Mouse (Mus musculus): ENCODE data around the gene Nkain1. TPM values are rescaled to one million over a fixed set of nuclear protein-coding genes. Genes with fewer than 3 reads are reported as not detected.

Gene Nkain1
- polyA plus RNA-seq, 1 experiment, result 19.6 TPM

DNA sequence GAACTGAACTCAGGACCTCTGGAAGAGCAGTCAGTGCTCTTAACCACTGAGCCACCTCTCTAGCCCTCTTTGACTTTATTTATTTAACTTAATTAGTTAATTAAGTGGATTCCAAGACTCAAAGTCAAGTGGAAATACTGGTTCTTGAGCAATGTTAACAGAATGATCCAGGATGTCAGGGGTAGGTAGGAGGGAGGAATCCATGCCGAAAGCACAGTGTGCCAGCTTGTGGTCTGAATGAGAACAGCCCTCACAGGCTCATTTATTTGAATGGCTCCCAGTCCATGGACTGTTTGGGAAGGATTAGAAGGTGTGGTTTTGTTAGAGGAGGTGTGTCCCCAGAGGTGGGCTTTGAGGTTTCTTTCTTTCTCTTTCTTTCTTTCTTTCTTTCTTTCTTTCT, 46.2 kb downstream of the Nkain1 start:
- Histone ChIP-seq H3K36me3 (ENCODE audit: control insufficient read depth, insufficient read depth) (no peaks in the 10 kb centered on the region), H3K4me3 (no peak overlapping the region), H3ac (ENCODE audit: control insufficient read depth, insufficient read length) (no peak overlapping the region), H3K27me3 (ENCODE audit: control insufficient read depth, insufficient read depth, insufficient read length) (no peaks in the 10 kb centered on the region), H3K79me2 (ENCODE audit: control insufficient read depth, insufficient read depth) (no peaks in the 10 kb centered on the region), H3K4me2 (ENCODE audit: low read depth) (no peak overlapping the region)
- TF ChIP-seq MAX (IDR thresholded peaks at IDR 0.05; ENCODE audit: low read depth), result no peak
- TF ChIP-seq SRF (IDR thresholded peaks at IDR 0.05; ENCODE audit: control insufficient read depth, insufficient read length, low read depth), result no peak
- no peak for TF ChIP-seq TCF3 (IDR thresholded peaks at IDR 0.05; ENCODE audit: insufficient read length, low read depth)
- no peak for TF ChIP-seq POLR2AphosphoS2 (IDR thresholded peaks at IDR 0.05; ENCODE audit: insufficient read length, low read depth)
- TF ChIP-seq USF1 (IDR thresholded peaks at IDR 0.05; ENCODE audit: low read depth), result no peak

DNA sequence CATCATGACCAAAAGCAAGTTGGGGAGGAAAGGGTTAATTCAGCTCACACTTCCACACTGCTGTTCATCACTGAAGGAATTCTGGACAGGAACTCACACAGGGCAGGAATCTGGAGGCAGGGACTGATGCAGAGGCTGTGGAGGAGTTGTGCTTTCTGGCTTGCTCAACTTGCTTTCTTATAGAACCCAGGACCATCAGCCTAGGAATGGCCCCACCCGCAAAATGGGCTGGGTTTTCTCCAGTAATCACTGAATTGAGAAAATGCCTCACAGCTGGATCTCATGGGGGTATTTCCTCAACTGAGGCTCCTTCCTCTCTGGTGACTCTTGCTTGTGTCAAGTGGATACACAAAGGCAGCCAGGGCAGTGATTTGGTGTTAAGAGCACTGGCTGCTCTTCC, 48.9 kb downstream of the Nkain1 start:
- no peak for TF ChIP-seq REST (IDR thresholded peaks at IDR 0.05; ENCODE audit: insufficient read depth, insufficient read length)
- no peak for TF ChIP-seq TCF3 (IDR thresholded peaks at IDR 0.05; ENCODE audit: insufficient read length, low read depth)
- TF ChIP-seq MAX (IDR thresholded peaks at IDR 0.05; ENCODE audit: low read depth), result no peak
- TF ChIP-seq SRF (IDR thresholded peaks at IDR 0.05; ENCODE audit: control insufficient read depth, insufficient read length, low read depth), result no peak
- no peak for TF ChIP-seq POLR2A (IDR thresholded peaks at IDR 0.05; ENCODE audit: insufficient read length, low read depth)
- TF ChIP-seq MYOD1 (IDR thresholded peaks at IDR 0.05; ENCODE audit: control insufficient read depth in 1 of 3, insufficient read length in 2 of 3, low read depth in 2 of 3), result no peak
- TF ChIP-seq E2F4 (IDR thresholded peaks at IDR 0.05; ENCODE audit: insufficient read depth), result no peak
- no peak for TF ChIP-seq TCF12 (IDR thresholded peaks at IDR 0.05; ENCODE audit: insufficient read depth, poor library complexity, severe bottlenecking)
- no peak for TF ChIP-seq USF1 (IDR thresholded peaks at IDR 0.05; ENCODE audit: low read depth)
- TF ChIP-seq POLR2AphosphoS2 (IDR thresholded peaks at IDR 0.05; ENCODE audit: insufficient read length, low read depth), result no peak
- TF ChIP-seq CEBPB (IDR thresholded peaks at IDR 0.05; ENCODE audit: insufficient read depth, poor library complexity, severe bottlenecking), result no peak
- TF ChIP-seq MYOG (IDR thresholded peaks at IDR 0.05; ENCODE audit: control insufficient read depth in 1 of 3, insufficient read depth in 1 of 3, insufficient read length in 2 of 3, low read depth in 2 of 3), result no peak
- H3K79me2 ChIP-seq (ENCODE audit: control insufficient read depth, insufficient read depth), result no peaks in the 10 kb centered on the region
- H3K4me3 ChIP-seq, result no peak overlapping the region
- no peaks in the 10 kb centered on the region for H3K27me3 ChIP-seq (ENCODE audit: control insufficient read depth, insufficient read depth, insufficient read length)
- H3K4me2 ChIP-seq (ENCODE audit: low read depth), result no peak overlapping the region
- H3K36me3 ChIP-seq (ENCODE audit: control insufficient read depth, insufficient read depth), result no peaks in the 10 kb centered on the region
- H3ac ChIP-seq (ENCODE audit: control insufficient read depth, insufficient read length), result no peak overlapping the region

GRCm38 (mm10) chr4:130521466-130521865, 52.5 kb downstream of the Nkain1 start:
- TF ChIP-seq USF1 (IDR thresholded peaks at IDR 0.05; ENCODE audit: low read depth) (no peak), POLR2A (IDR thresholded peaks at IDR 0.05; ENCODE audit: insufficient read length, low read depth) (no peak), TCF12 (IDR thresholded peaks at IDR 0.05; ENCODE audit: insufficient read depth, poor library complexity, severe bottlenecking) (no peak), POLR2AphosphoS2 (IDR thresholded peaks at IDR 0.05; ENCODE audit: insufficient read length, low read depth) (no peak), E2F4 (IDR thresholded peaks at IDR 0.05; ENCODE audit: insufficient read depth) (no peak), MYOD1 (IDR thresholded peaks at IDR 0.05; ENCODE audit: control insufficient read depth in 1 of 3, insufficient read length in 2 of 3, low read depth in 2 of 3) (no peak), MYOG (IDR thresholded peaks at IDR 0.05; ENCODE audit: control insufficient read depth in 1 of 3, insufficient read depth in 1 of 3, insufficient read length in 2 of 3, low read depth in 2 of 3) (no peak), MAX (IDR thresholded peaks at IDR 0.05; ENCODE audit: low read depth) (no peak), SRF (IDR thresholded peaks at IDR 0.05; ENCODE audit: control insufficient read depth, insufficient read length, low read depth) (no peak), CEBPB (IDR thresholded peaks at IDR 0.05; ENCODE audit: insufficient read depth, poor library complexity, severe bottlenecking) (no peak), REST (IDR thresholded peaks at IDR 0.05; ENCODE audit: insufficient read depth, insufficient read length) (no peak), TCF3 (IDR thresholded peaks at IDR 0.05; ENCODE audit: insufficient read length, low read depth) (no peak)
- H3K4me2 ChIP-seq (ENCODE audit: low read depth), result no peak overlapping the region

GRCm38 (mm10) chr4:130520482-130520851, 53.5 kb downstream of the Nkain1 start:
- Histone ChIP-seq H3K36me3 (ENCODE audit: control insufficient read depth, insufficient read depth) (no peaks in the 10 kb centered on the region), H3K4me2 (ENCODE audit: low read depth) (peak overlapping the region; percentile 78), H3K4me3 (peak overlapping the region; percentile 73), H3K27me3 (ENCODE audit: control insufficient read depth, insufficient read depth, insufficient read length) (no peaks in the 10 kb centered on the region), H3K79me2 (ENCODE audit: control insufficient read depth, insufficient read depth) (no peaks in the 10 kb centered on the region), H3ac (ENCODE audit: control insufficient read depth, insufficient read length) (peak overlapping the region; percentile 27)
- TF ChIP-seq TCF12 (IDR thresholded peaks at IDR 0.05; ENCODE audit: insufficient read depth, poor library complexity, severe bottlenecking), result no peak
- no peak for TF ChIP-seq USF1 (IDR thresholded peaks at IDR 0.05; ENCODE audit: low read depth)
- TF ChIP-seq MAX (IDR thresholded peaks at IDR 0.05; ENCODE audit: low read depth), result no peak
- TF ChIP-seq MYOD1 (IDR thresholded peaks at IDR 0.05; ENCODE audit: control insufficient read depth in 1 of 3, insufficient read length in 2 of 3, low read depth in 2 of 3), result no peak
- no peak for TF ChIP-seq SRF (IDR thresholded peaks at IDR 0.05; ENCODE audit: control insufficient read depth, insufficient read length, low read depth)
- no peak for TF ChIP-seq E2F4 (IDR thresholded peaks at IDR 0.05; ENCODE audit: insufficient read depth)
- TF ChIP-seq REST (IDR thresholded peaks at IDR 0.05; ENCODE audit: insufficient read depth, insufficient read length), result no peak
- no peak for TF ChIP-seq TCF3 (IDR thresholded peaks at IDR 0.05; ENCODE audit: insufficient read length, low read depth)
- no peak for TF ChIP-seq POLR2AphosphoS2 (IDR thresholded peaks at IDR 0.05; ENCODE audit: insufficient read length, low read depth)
- no peak for TF ChIP-seq CEBPB (IDR thresholded peaks at IDR 0.05; ENCODE audit: insufficient read depth, poor library complexity, severe bottlenecking)
- no peak for TF ChIP-seq POLR2A (IDR thresholded peaks at IDR 0.05; ENCODE audit: insufficient read length, low read depth)
- no peak for TF ChIP-seq MYOG (IDR thresholded peaks at IDR 0.05; ENCODE audit: control insufficient read depth in 1 of 3, insufficient read depth in 1 of 3, insufficient read length in 2 of 3, low read depth in 2 of 3)

More at GRCm38 (mm10) chr4:130521466-130521865, 52.5 kb downstream of the Nkain1 start:
- H3ac ChIP-seq (ENCODE audit: control insufficient read depth, insufficient read length), result no peak overlapping the region
- H3K27me3 ChIP-seq (ENCODE audit: control insufficient read depth, insufficient read depth, insufficient read length), result no peaks in the 10 kb centered on the region
- H3K36me3 ChIP-seq (ENCODE audit: control insufficient read depth, insufficient read depth), result no peaks in the 10 kb centered on the region
- no peak overlapping the region for H3K4me3 ChIP-seq
- H3K79me2 ChIP-seq (ENCODE audit: control insufficient read depth, insufficient read depth), result no peaks in the 10 kb centered on the region
